Mouse (Mus musculus) stomach, postnatal 0 days (tissue): Measurements from ENCODE around the gene Fam173b. TPM values are rescaled to one million over a fixed set of nuclear protein-coding genes. Genes with fewer than 3 reads are reported as not detected.

Experiments
- ATAC-seq: fragments of 200-750 bp; cut with Nextera tagmentation; 2 replicates; pipeline ENCODE4 v1.8.0; 2017; ENCODE audit not compliant: low FRiP score, low TSS enrichment
- DNase-seq: peaks from one replicate; pipeline ENCODE4 v3.0.0-alpha.2; 2016; ENCODE audit warnings: low spot score
- H3K27ac ChIP-seq: fragments of 300-500 bp; sonication (generic); replicated peaks from 2 replicates; pipeline ENCODE4 v1.5.1; 2014; ENCODE audit warnings: mild to moderate bottlenecking, control low read depth
- H3K27me3 ChIP-seq: fragments of 300-500 bp; sonication (generic); 2 replicates; pipeline ENCODE4 v1.6.1; 2014; ENCODE audit warnings: low read length; ENCODE audit not compliant: control insufficient read depth, insufficient read depth
- H3K36me3 ChIP-seq: fragments of 300-500 bp; sonication (generic); 2 replicates; pipeline ENCODE4 v1.6.1; 2014; ENCODE audit warnings: low read length, mixed read lengths; ENCODE audit not compliant: control insufficient read depth, insufficient read depth
- H3K4me1 ChIP-seq: fragments of 300-500 bp; sonication (generic); replicated peaks from 2 replicates; pipeline ENCODE4 v1.6.1; 2014; ENCODE audit warnings: antibody characterized with exemption; ENCODE audit not compliant: control insufficient read depth, insufficient read depth
- H3K4me2 ChIP-seq: fragments of 300-500 bp; sonication (generic); replicated peaks from 2 replicates; pipeline ENCODE4 v1.6.1; 2014; ENCODE audit warnings: low read depth, mild to moderate bottlenecking, control low read depth, moderate library complexity
- H3K4me3 ChIP-seq: fragments of 300-500 bp; sonication (generic); 2 replicates; pipeline ENCODE4 v1.5.1; 2014; ENCODE audit warnings: low read depth, low read length, control low read depth
- H3K9ac ChIP-seq: fragments of 300-500 bp; sonication (generic); 2 replicates; pipeline ENCODE4 v1.6.1; 2014; ENCODE audit warnings: mild to moderate bottlenecking, low read length, control low read depth, mixed read lengths
- H3K9me3 ChIP-seq: fragments of 300-500 bp; sonication (generic); 2 replicates; pipeline ENCODE4 v1.6.1; 2016; ENCODE audit warnings: low read length; ENCODE audit not compliant: control insufficient read depth
- CTCF ChIP-seq: IDR thresholded peaks from 2 replicates; pipeline ENCODE4 v1.5.1; 2016; ENCODE audit warnings: antibody characterized with exemption, low read depth, mild to moderate bottlenecking, moderate library complexity
- EP300 ChIP-seq: optimal IDR thresholded peaks from 2 replicates; pipeline ENCODE3; 2016; ENCODE audit warnings: antibody characterized with exemption
- WGBS: fragments of 180-500 bp; shearing (Covaris S2); extraction: QIAGEN DNeasy Blood & Tissue Kit; methylation state at CpG from one replicate; pipeline ENCODE4 v1.1.7; 2014; 5-methylcytosine and 5-hydroxymethylcytosine counted together
- polyA plus RNA-seq: library from polyadenylated mRNA; unstranded; fragments of >200 nt; fragmentation: Nextera tagmentation; extraction: Ambion mirVana; gene quantifications from 2 replicates; pipeline ENCODE4 v1.2.1, GENCODE M21; 2015

Fam173b gene
- polyA plus RNA-seq, 1 experiment from 2014 or later: 10.4 TPM

- Histone ChIP-seq H3K27me3 (no peaks in the 10 kb centered on the region), H3K4me3 (no peak overlapping the region)
- WGBS: 82% methylated on average over 2 of the region's 2 CpGs
These were observed 13.0 kb downstream of the Fam173b start for GRCm38 (mm10) chr15:31614666-31615065.

GRCm38 (mm10) chr15:31617261-31617660 is 15.6 kb downstream of the Fam173b start:
- no peak overlapping the region for H3K4me2 ChIP-seq
- 94% methylated on average over 9 of the region's 9 CpGs for WGBS
- DNase-seq (no peak), ATAC-seq (no peak)
- H3K9ac ChIP-seq: no peak overlapping the region
- peaks cover 2% of the 10 kb centered on the region; the same call in 1 of the 2 replicates for H3K36me3 ChIP-seq
- H3K27me3 ChIP-seq: no peaks in the 10 kb centered on the region
- H3K4me3 ChIP-seq: no peak overlapping the region
- no peaks in the 10 kb centered on the region for H3K4me1 ChIP-seq
- H3K27ac ChIP-seq: no peak overlapping the region
- H3K9me3 ChIP-seq: no peaks in the 10 kb centered on the region
- TF ChIP-seq CTCF: no peak
- no peak for TF ChIP-seq EP300

More at GRCm38 (mm10) chr15:31614666-31615065, 13.0 kb downstream of the Fam173b start:
- no peak overlapping the region for H3K9ac ChIP-seq
- no peak overlapping the region for H3K27ac ChIP-seq
- no peaks in the 10 kb centered on the region for H3K9me3 ChIP-seq
- no peak overlapping the region for H3K4me2 ChIP-seq
- no peaks in the 10 kb centered on the region for H3K4me1 ChIP-seq
- TF ChIP-seq EP300: no peak
- TF ChIP-seq CTCF: no peak
- no peak for ATAC-seq
- H3K36me3 ChIP-seq: peaks cover 2% of the 10 kb centered on the region; the same call in 1 of the 2 replicates
- DNase-seq: no peak

- peak; percentile 55 for TF ChIP-seq CTCF
- TF ChIP-seq EP300: no peak
- Histone ChIP-seq H3K4me3 (no peak overlapping the region), H3K36me3 (peaks cover 2% of the 10 kb centered on the region; the same call in 1 of the 2 replicates), H3K9ac (no peak overlapping the region), H3K27ac (no peak overlapping the region), H3K27me3 (no peaks in the 10 kb centered on the region), H3K4me2 (no peak overlapping the region), H3K9me3 (no peaks in the 10 kb centered on the region), H3K4me1 (no peaks in the 10 kb centered on the region)
- DNase-seq (no peak), ATAC-seq (no peak)
- WGBS: 92% methylated on average over 8 of the region's 8 CpGs
These were observed 17.9 kb downstream of the Fam173b start for GRCm38 (mm10) chr15:31619521-31619920.

DNA sequence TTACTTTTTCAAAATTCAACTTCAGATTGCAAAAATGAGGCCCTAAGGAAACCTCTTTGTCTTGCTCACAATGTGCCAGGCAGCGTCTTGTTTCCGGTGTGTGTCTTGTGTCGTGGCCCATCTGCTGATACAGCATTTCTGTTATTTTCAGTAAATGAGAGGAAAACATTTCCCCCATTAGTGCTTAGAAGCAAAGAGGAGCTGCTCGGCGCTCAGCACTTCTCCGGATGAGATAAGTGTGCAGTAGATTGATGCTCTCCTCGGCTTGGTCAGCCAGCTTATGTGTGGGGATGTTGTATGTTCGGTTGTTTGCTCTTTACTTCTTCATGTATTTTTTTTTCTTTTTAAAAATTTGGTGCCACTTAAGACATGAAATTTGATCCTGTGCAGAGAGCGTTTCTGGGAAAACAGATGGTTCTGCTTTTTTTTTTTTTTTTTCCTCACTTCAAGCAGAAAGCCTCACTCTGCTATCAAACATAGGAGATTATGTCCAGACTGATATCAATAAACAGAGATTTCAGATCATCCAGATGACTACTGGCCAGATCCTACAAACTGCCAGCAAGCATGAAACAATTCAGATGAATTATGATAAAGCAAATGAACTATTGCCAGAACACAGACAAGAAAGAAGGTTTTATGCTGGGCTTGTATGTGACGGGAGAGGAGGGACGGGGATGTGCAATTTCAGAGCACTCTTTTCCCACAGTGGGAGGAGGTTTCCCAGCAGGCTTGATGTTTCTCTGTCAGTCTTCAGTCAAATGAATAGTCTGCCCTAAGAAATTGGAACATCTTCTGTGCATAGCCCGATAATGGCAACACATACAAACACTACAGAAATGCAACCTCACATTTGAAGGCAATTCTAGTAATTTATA is 25.9 kb downstream of the Fam173b start:
- 34% methylated on average over 12 of the region's 12 CpGs for WGBS
- Histone ChIP-seq H3K9ac (no peak overlapping the region), H3K27ac (0 out of 2 replicates have a peak overlapping the region, but pooled peaks have one; percentile 4), H3K27me3 (no peaks in the 10 kb centered on the region), H3K4me2 (no peak overlapping the region), H3K9me3 (no peaks in the 10 kb centered on the region), H3K36me3 (no peaks in the 10 kb centered on the region), H3K4me3 (no peak overlapping the region), H3K4me1 (no peaks in the 10 kb centered on the region)
- no peak for DNase-seq
- TF ChIP-seq EP300 (no peak), CTCF (no peak)
- ATAC-seq: no peak

DNA sequence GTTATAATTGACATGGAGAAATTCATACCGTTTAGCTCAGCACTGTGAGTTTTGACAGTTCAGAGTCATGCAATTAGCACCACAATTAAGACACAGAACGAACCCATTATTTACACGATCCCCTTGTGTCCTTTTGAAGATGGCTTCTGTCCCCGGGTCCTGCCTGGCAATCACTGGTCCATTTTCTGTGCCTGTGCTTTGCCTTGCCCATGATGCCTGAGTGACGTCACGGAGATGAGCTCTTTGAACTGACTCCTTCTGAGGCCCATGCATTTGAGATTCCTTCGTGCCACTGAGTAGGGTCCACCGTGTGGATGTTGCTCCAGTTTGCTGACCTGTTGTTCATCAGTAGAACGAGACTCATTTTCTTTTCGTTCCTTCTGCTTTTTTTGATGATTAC is 26.5 kb downstream of the Fam173b start:
- H3K27me3 ChIP-seq: no peaks in the 10 kb centered on the region
- no peak overlapping the region for H3K27ac ChIP-seq
- WGBS: 71% methylated on average over 10 of the region's 10 CpGs
- no peak for DNase-seq
- TF ChIP-seq CTCF (no peak), EP300 (no peak)
- H3K9me3 ChIP-seq: no peaks in the 10 kb centered on the region
- H3K4me3 ChIP-seq: no peak overlapping the region
- H3K36me3 ChIP-seq: no peaks in the 10 kb centered on the region
- ATAC-seq: no peak
- no peaks in the 10 kb centered on the region for H3K4me1 ChIP-seq
- no peak overlapping the region for H3K9ac ChIP-seq
- no peak overlapping the region for H3K4me2 ChIP-seq

DNA sequence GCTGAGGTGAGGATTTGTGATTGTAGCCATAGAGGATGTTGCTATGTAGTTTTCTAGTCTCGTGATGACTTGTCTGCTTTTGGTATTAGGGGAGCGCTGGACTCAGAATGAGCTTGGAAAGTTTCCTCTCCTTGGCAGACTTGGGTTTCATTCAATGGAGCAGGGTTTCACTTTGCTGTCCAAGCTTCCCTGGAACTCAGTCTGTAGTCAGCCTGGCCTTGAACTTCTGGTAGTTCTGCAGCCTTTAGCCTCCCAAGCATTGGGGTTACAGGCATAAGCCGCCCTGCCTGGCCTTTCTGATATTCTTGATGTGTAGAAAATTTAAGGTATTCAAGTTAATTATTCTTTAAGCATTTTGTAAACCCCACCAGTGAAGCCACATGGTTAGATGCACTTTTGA is 27.9 kb downstream of the Fam173b start:
- Histone ChIP-seq H3K4me1 (no peaks in the 10 kb centered on the region), H3K27ac (no peak overlapping the region), H3K4me3 (no peak overlapping the region), H3K9ac (no peak overlapping the region), H3K9me3 (no peaks in the 10 kb centered on the region), H3K27me3 (no peaks in the 10 kb centered on the region), H3K4me2 (no peak overlapping the region), H3K36me3 (no peaks in the 10 kb centered on the region)
- ATAC-seq (no peak), DNase-seq (no peak)
- TF ChIP-seq CTCF (no peak), EP300 (no peak)
- WGBS: 79% methylated on average over 3 of the region's 3 CpGs
